Mouse (Mus musculus) ovary, postnatal 36 days (tissue): ENCODE measurements around the gene Mrfap1.

Experiments
- DNase-seq: peaks from one replicate; pipeline ENCODE4 v3.0.0; 2022; ENCODE audit warnings: low spot score, mixed read lengths

Gene Mrfap1

GRCm38 (mm10) chr5:36779512-36779911, 17.1 kb downstream of the Mrfap1 start:
- DNase-seq = no peak

- DNase-seq = no peak
Observed at GRCm38 (mm10) chr5:36778901-36779300, 17.7 kb downstream of the Mrfap1 start.

- no peak for DNase-seq
Observed at GRCm38 (mm10) chr5:36777186-36777585, 19.4 kb downstream of the Mrfap1 start.

- peak; percentile 23 for DNase-seq
Observed at GRCm38 (mm10) chr5:36776021-36776575, 20.5 kb downstream of the Mrfap1 start.

GRCm38 (mm10) chr5:36775317-36775716, 21.3 kb downstream of the Mrfap1 start:
- DNase-seq = no peak

GRCm38 (mm10) chr5:36772586-36772985, 24.0 kb downstream of the Mrfap1 start:
- no peak for DNase-seq

- no peak for DNase-seq
Observed at GRCm38 (mm10) chr5:36769603-36770002, 27.0 kb downstream of the Mrfap1 start.

GRCm38 (mm10) chr5:36766958-36767703, 29.4 kb downstream of the Mrfap1 start:
- DNase-seq = no peak

- no peak for DNase-seq
Observed at GRCm38 (mm10) chr5:36759848-36760247, 36.7 kb downstream of the Mrfap1 start.

GRCm38 (mm10) chr5:36757033-36757432, 39.5 kb downstream of the Mrfap1 start:
- DNase-seq = no peak

- DNase-seq = no peak
Observed at GRCm38 (mm10) chr5:36750119-36751078, 46.2 kb downstream of the Mrfap1 start.

- DNase-seq = peak; percentile 89
Observed at GRCm38 (mm10) chr5:36748536-36749061, 48.0 kb downstream of the Mrfap1 start, which contains the start of gene Bloc1s4. TSS of gene Bloc1s4 (minus strand) at chr5:36748650.

GRCm38 (mm10) chr5:36747794-36748535, 48.6 kb downstream of the Mrfap1 start:
- no peak for DNase-seq

GRCm38 (mm10) chr5:36747071-36747470, 49.5 kb downstream of the Mrfap1 start:
- DNase-seq = no peak
